Mouse (Mus musculus) cerebellum, adult (tissue): Measurements from ENCODE around the gene Gm10600.
"Not testable (repeated sequence)": the region's sequence is repeated elsewhere in the genome, so short reads cannot be mapped to it uniquely, and the experiment has no call there.

Source experiments
- ATAC-seq: cut with Nextera tagmentation; 2 replicates; pipeline ENCODE4 v1.9.2; 2017; ENCODE audit warnings: mild to moderate bottlenecking, moderate library complexity, mixed read lengths; ENCODE audit not compliant: insufficient number of reproducible peaks, low FRiP score, low TSS enrichment

Gm10600 gene

DNA sequence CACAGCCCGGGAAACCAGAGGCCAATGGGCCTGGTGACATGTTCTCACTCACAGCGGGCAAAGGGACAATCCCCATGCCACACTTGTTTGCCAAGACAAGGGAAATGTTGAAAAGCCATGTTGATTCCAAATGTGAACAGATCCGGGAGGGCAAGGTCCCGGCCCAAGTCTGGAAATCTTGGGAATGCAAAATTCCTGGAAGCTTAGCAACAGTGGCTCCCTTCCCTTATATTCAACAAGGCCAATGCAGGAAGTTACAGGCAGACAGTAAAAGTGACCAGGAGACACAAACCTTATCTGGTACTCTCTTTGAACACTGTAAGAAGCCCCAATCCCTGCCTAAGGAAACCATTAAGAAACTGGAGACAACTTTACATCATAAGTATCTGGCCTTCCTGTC is at the start of gene Gm10600:
TSS of gene Gm10600 (plus strand) at position 301 of the 400 bp plus-strand sequence.
- not testable (repeated sequence) for ATAC-seq

GRCm38 (mm10) chr4:42255467-42255866 is 15.0 kb downstream of the Gm10600 start, which contains the start of gene Ccl21b:
Gene Ccl21b, plus strand, starts transcription at chr4:42255767.
- not testable (repeated sequence) for ATAC-seq
